ENCODE assay signal across 11 mouse cellular contexts in genomic region chr6:38885132-38885531, GRCm38 (mm10).
"Had no signal": no experiment of that assay in that cellular context is flagged by ENCODE, and none has a peak within 500 bp of the region (broad histone marks: within the 10 kb centered on the region; RNA-seq: fewer than 3 reads in every experiment).

No protein-coding gene starts in this region.

- H3K27me3 ChIP-seq: midbrain, embryonic 13.5 days had no signal

- H3K9me3 ChIP-seq: limb, embryonic 12.5 days; lung, embryonic 15.5 days; midbrain, embryonic 13.5 days had no signal

- H3K36me3 ChIP-seq: limb, embryonic 12.5 days; lung, embryonic 15.5 days; midbrain, embryonic 13.5 days had no signal

- H3K4me2 ChIP-seq: limb, embryonic 12.5 days; lung, embryonic 15.5 days; midbrain, embryonic 13.5 days had no signal

- ATAC-seq: intestine, embryonic 16.5 days; midbrain, embryonic 13.5 days had no signal

- H3K27ac ChIP-seq: limb, embryonic 12.5 days; midbrain, embryonic 13.5 days had no signal

- H3K4me3 ChIP-seq: limb, embryonic 12.5 days; lung, embryonic 15.5 days; midbrain, embryonic 13.5 days had no signal

- DNase-seq: kidney, adult 2 months; kidney, postnatal 25 days; lung, postnatal 14 days; right cerebral cortex, adult 18-20 months; right cerebral cortex, postnatal 25 days; thymus, adult 2 months; thymus, postnatal 25 days had no signal

- H3K9ac ChIP-seq: limb, embryonic 12.5 days; lung, embryonic 15.5 days; midbrain, embryonic 13.5 days had no signal
